Mouse (Mus musculus) MEL (cell line): ENCODE measurements around the gene Lipa. TPM values are rescaled to one million over a fixed set of nuclear protein-coding genes. Genes with fewer than 3 reads are reported as not detected.

Source experiments
- DNase-seq: peaks from one replicate; pipeline ENCODE4 v3.0.0; 2011; ENCODE audit warnings: low read depth, low spot score
- H3K27ac ChIP-seq: 2 replicates; pipeline ENCODE4 v1.5.1; 2012; ENCODE audit warnings: low read depth, mild to moderate bottlenecking, control low read depth, low read length, moderate library complexity; ENCODE audit not compliant: control insufficient read depth
- H3K27me3 ChIP-seq, 2 experiments: fragments of 150-350 bp in 1 of 2; sonication (generic) in 1 of 2; 2 replicates each; pipeline ENCODE4 v1.6.1; 2012; ENCODE audit warnings: low read length in 2 of 2, mild to moderate bottlenecking in 2 of 2, improper control_type of control experiment in 1 of 2, moderate library complexity in 1 of 2; ENCODE audit not compliant: insufficient read depth in 2 of 2, control insufficient read depth in 1 of 2
- H3K36me3 ChIP-seq, 2 experiments: 2 replicates each; pipeline ENCODE4 v1.6.1; 2012 to 2014; ENCODE audit warnings: low read length in 2 of 2, improper control_type of control experiment in 1 of 2, inconsistent platforms in 1 of 2, mild to moderate bottlenecking in 1 of 2; ENCODE audit not compliant: insufficient read depth in 2 of 2, control insufficient read depth in 1 of 2
- H3K4me1 ChIP-seq, 2 experiments: fragments of 150-350 bp in 1 of 2; sonication (generic) in 1 of 2; 2 replicates each; pipeline ENCODE4 v1.6.1; 2012; ENCODE audit warnings: low read length in 2 of 2, improper control_type of control experiment in 1 of 2, mild to moderate bottlenecking in 1 of 2; ENCODE audit not compliant: insufficient read depth in 2 of 2, control insufficient read depth in 1 of 2
- H3K4me3 ChIP-seq, 2 experiments: fragments of 150-350 bp in 1 of 2; sonication (generic) in 1 of 2; 2 replicates each; pipeline ENCODE4 v1.5.1; 2012; ENCODE audit warnings: low read depth in 2 of 2, low read length in 2 of 2, mild to moderate bottlenecking in 2 of 2, moderate library complexity in 2 of 2, control low read depth in 1 of 2, improper control_type of control experiment in 1 of 2; ENCODE audit not compliant: control insufficient read depth in 1 of 2, insufficient read depth in 1 of 2
- H3K79me2 ChIP-seq: 2 replicates; pipeline ENCODE4 v1.6.1; 2012; ENCODE audit warnings: mild to moderate bottlenecking, low read length, moderate library complexity; ENCODE audit not compliant: control insufficient read depth, poor library complexity, insufficient read depth
- H3K9ac ChIP-seq: 2 replicates; pipeline ENCODE4 v1.6.1; 2012; ENCODE audit warnings: low read depth, mild to moderate bottlenecking, control low read depth, low read length, moderate library complexity; ENCODE audit not compliant: control insufficient read depth, poor library complexity, severe bottlenecking
- H3K9me3 ChIP-seq: fragments of 150-350 bp; sonication (generic); replicated peaks from 2 replicates; pipeline ENCODE4 v1.6.1; 2012; ENCODE audit warnings: mild to moderate bottlenecking, low read length, improper control_type of control experiment, moderate library complexity; ENCODE audit not compliant: insufficient read depth
- ELF1 ChIP-seq: IDR thresholded peaks from 2 replicates; pipeline ENCODE4 v1.6.1; 2014; ENCODE audit warnings: low read depth, mild to moderate bottlenecking, inconsistent platforms, low read length, improper control_type of control experiment, moderate library complexity
- EP300 ChIP-seq, 2 experiments: IDR thresholded peaks; 2 replicates each; pipeline ENCODE4 v1.6.1; 2011; ENCODE audit warnings: improper control_type of control experiment in 2 of 2, low read length in 2 of 2, low read depth in 1 of 2, mild to moderate bottlenecking in 1 of 2
- GABPA ChIP-seq: IDR thresholded peaks from 2 replicates; pipeline ENCODE4 v1.6.1; 2012; ENCODE audit warnings: low read depth, mild to moderate bottlenecking, inconsistent platforms, low read length, improper control_type of control experiment, moderate library complexity
- GATA1 ChIP-seq: IDR thresholded peaks from 2 replicates; pipeline ENCODE4 v1.6.1; 2011; ENCODE audit warnings: low read depth, low read length, improper control_type of control experiment
- HCFC1 ChIP-seq: IDR thresholded peaks from 2 replicates; pipeline ENCODE4 v1.6.1; 2012; ENCODE audit warnings: low read depth, mild to moderate bottlenecking, inconsistent platforms, low read length, improper control_type of control experiment, moderate library complexity
- JUND ChIP-seq: IDR thresholded peaks from 2 replicates; pipeline ENCODE4 v1.6.1; 2011; ENCODE audit warnings: low read depth, mild to moderate bottlenecking, improper control_type of control experiment, low read length
- MEF2A ChIP-seq: IDR thresholded peaks from 2 replicates; pipeline ENCODE4 v1.6.1; 2014; ENCODE audit warnings: low read depth, mild to moderate bottlenecking, inconsistent platforms, low read length, improper control_type of control experiment; ENCODE audit not compliant: poor library complexity, insufficient replicate concordance, severe bottlenecking; ENCODE audit errors: extremely low read depth
- MXI1 ChIP-seq: IDR thresholded peaks from 2 replicates; pipeline ENCODE4 v1.6.1; 2011; ENCODE audit warnings: mild to moderate bottlenecking, low read depth, low read length, improper control_type of control experiment
- MYC ChIP-seq: IDR thresholded peaks from 2 replicates; pipeline ENCODE4 v1.6.1; 2011; ENCODE audit warnings: low read depth, mild to moderate bottlenecking, low read length, improper control_type of control experiment, moderate library complexity
- POLR2A ChIP-seq, 2 experiments: IDR thresholded peaks; 2 replicates each; pipeline ENCODE4 v1.6.1; 2011 to 2012; ENCODE audit warnings: low read length in 2 of 2, mild to moderate bottlenecking in 2 of 2, control low read depth in 1 of 2, improper control_type of control experiment in 1 of 2, low read depth in 1 of 2, moderate library complexity in 1 of 2; ENCODE audit not compliant: control insufficient read depth in 1 of 2, insufficient read depth in 1 of 2, poor library complexity in 1 of 2
- POLR2AphosphoS2 ChIP-seq: IDR thresholded peaks from 2 replicates; pipeline ENCODE4 v1.6.1; 2011; ENCODE audit warnings: low read length, improper control_type of control experiment
- SIN3A ChIP-seq: IDR thresholded peaks from 2 replicates; pipeline ENCODE4 v1.6.1; 2012; ENCODE audit warnings: low read length, improper control_type of control experiment, inconsistent platforms
- UBTF ChIP-seq: IDR thresholded peaks from 2 replicates; pipeline ENCODE4 v1.6.1; 2012; ENCODE audit warnings: low read depth, mild to moderate bottlenecking, inconsistent platforms, low read length, improper control_type of control experiment, moderate library complexity, borderline replicate concordance; ENCODE audit not compliant: insufficient read depth
- USF2 ChIP-seq, 2 experiments: IDR thresholded peaks; 2 replicates each; pipeline ENCODE4 v1.6.1; 2011 to 2012; ENCODE audit warnings: improper control_type of control experiment in 2 of 2, low read length in 2 of 2, borderline replicate concordance in 1 of 2, inconsistent platforms in 1 of 2, low read depth in 1 of 2, mild to moderate bottlenecking in 1 of 2; ENCODE audit not compliant: insufficient read depth in 1 of 2
- ZKSCAN1 ChIP-seq: IDR thresholded peaks from 2 replicates; pipeline ENCODE4 v1.6.1; 2012; ENCODE audit warnings: low read depth, mild to moderate bottlenecking, inconsistent platforms, low read length, improper control_type of control experiment, moderate library complexity
- ZNF384 ChIP-seq: IDR thresholded peaks from 2 replicates; pipeline ENCODE4 v1.6.1; 2012; ENCODE audit warnings: low read depth, mild to moderate bottlenecking, inconsistent platforms, low read length, improper control_type of control experiment
- polyA plus RNA-seq, 2 experiments: library from polyadenylated mRNA; stranded (reverse) in 1 of 2; unstranded in 1 of 2; fragments of >175 nt in 1 of 2; fragments of >200 nt in 1 of 2; gene quantifications; 2 replicates each; pipeline versions ENCODE4 v1.2.1 to v1.2.4; 2012; ENCODE audit warnings: low replicate concordance in 2 of 2, low read depth in 1 of 2; ENCODE audit not compliant: insufficient read length in 2 of 2, insufficient read depth in 1 of 2, missing spikeins in 1 of 2
- total RNA-seq: library from RNA; depleted of rRNA; stranded (reverse); fragments of 300-350 nt; gene quantifications from 2 replicates; pipeline ENCODE4 v1.2.3, GENCODE M21; 2012

Lipa gene
- total and polyA plus RNA-seq, 3 experiments = 7.6 to 13.8 TPM; not detected in 1

GRCm38 (mm10) chr19:34523106-34523725 is 4.1 kb downstream of the Lipa start:
- Histone ChIP-seq H3K4me1 (peaks cover 8% of the 10 kb centered on the region in 2 experiments; a peak in 3 of 4 replicates), H3K27ac (no peak overlapping the region), H3K9ac (no peak overlapping the region), H3K9me3 (no peaks in the 10 kb centered on the region), H3K79me2 (no peaks in the 10 kb centered on the region; the same call in 1 of the 2 replicates), H3K36me3 (peaks cover 0 to 7% of the 10 kb centered on the region in 2 experiments; a peak in 3 of 4 replicates), H3K4me3 (no peak overlapping the region), H3K27me3 (no peaks in the 10 kb centered on the region)
- DNase-seq = no peak
- TF ChIP-seq HCFC1 (no peak), GATA1 (no peak), ZNF384 (no peak), MXI1 (no peak), MEF2A (no peak), POLR2A (IDR thresholded peaks at IDR 0.05; ENCODE audit: control insufficient read depth in 1 of 2, insufficient read depth in 1 of 2, low read depth in 1 of 2, low read length in 2 of 2, poor library complexity in 1 of 2) (no peak), JUND (no peak), MYC (no peak), UBTF (no peak), SIN3A (no peak)

DNA sequence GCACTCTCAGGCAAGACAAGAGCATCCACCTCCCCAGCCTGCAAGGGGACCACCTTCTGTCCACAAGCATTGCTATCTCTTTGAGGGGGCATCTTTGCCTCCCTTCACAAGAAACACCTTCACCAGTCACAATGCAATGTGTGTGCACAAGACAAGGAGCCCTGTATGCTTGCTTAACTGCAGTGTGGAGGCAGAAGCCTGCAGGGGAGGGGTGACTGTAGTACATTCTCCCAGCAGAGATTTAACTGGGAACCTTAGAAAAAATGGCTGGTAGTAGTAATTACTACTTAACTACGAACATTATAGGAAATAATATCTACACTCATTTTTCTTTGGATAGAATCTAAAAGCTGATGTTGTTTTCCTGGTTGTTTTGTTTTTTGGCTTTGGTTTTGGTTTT is 5.3 kb downstream of the Lipa start:
- DNase-seq = peak; percentile 20
- no peak overlapping the region for H3K9ac ChIP-seq
- H3K4me3 ChIP-seq = no peak overlapping the region
- peaks cover 4 to 8% of the 10 kb centered on the region in 2 experiments; a peak in 3 of 4 replicates for H3K4me1 ChIP-seq
- H3K79me2 ChIP-seq = no peaks in the 10 kb centered on the region; the same call in 1 of the 2 replicates
- TF ChIP-seq ELF1 (no peak), EP300 (IDR thresholded peaks at IDR 0.05; ENCODE audit: low read depth in 1 of 2, low read length in 2 of 2) (0 out of 4 replicates have a peak, but pooled peaks of 1 of the 2 experiments have one; percentile 15), POLR2AphosphoS2 (no peak), GABPA (no peak), ZKSCAN1 (no peak), USF2 (IDR thresholded peaks at IDR 0.05; ENCODE audit: borderline replicate concordance in 1 of 2, insufficient read depth in 1 of 2, low read depth in 1 of 2, low read length in 2 of 2) (no peak)
- no peaks in the 10 kb centered on the region for H3K9me3 ChIP-seq
- no peak overlapping the region for H3K27ac ChIP-seq
- no peaks in the 10 kb centered on the region for H3K27me3 ChIP-seq
- H3K36me3 ChIP-seq = peaks cover 0 to 7% of the 10 kb centered on the region in 2 experiments; a peak in 3 of 4 replicates
